Mouse (Mus musculus) heart, adult 11 months (tissue): ENCODE results near the gene Wdr64.
A peak's percentile ranks its signal among the peaks of the same experiment; 100 is the strongest.

ENCODE experiments used
- DNase-seq: peaks from one replicate; pipeline ENCODE4 v3.0.0; 2022

The Wdr64 gene

GRCm38 (mm10) chr1:175698293-175698692, at the start of gene Wdr64:
Gene Wdr64 (plus strand): TSS chr1:175698593.
- no peak for DNase-seq

GRCm38 (mm10) chr1:175648615-175649014, 49.8 kb upstream of the Wdr64 start:
- peak; percentile 14 for DNase-seq

- peak; percentile 59 for DNase-seq
These were observed 38.5 kb upstream of the Wdr64 start for GRCm38 (mm10) chr1:175659900-175660299.

GRCm38 (mm10) chr1:175668666-175669405, 29.6 kb upstream of the Wdr64 start:
- peak; percentile 80 for DNase-seq

GRCm38 (mm10) chr1:175669456-175669855, 28.9 kb upstream of the Wdr64 start:
- peak; percentile 64 for DNase-seq

GRCm38 (mm10) chr1:175670042-175670441, 28.4 kb upstream of the Wdr64 start:
- DNase-seq, result peak; percentile 50

GRCm38 (mm10) chr1:175671626-175672025, 26.8 kb upstream of the Wdr64 start:
- peak; percentile 71 for DNase-seq

GRCm38 (mm10) chr1:175673563-175674325, 24.6 kb upstream of the Wdr64 start:
- peak; percentile 77 for DNase-seq

- DNase-seq, result peak; percentile 94
These were observed 23.3 kb upstream of the Wdr64 start for GRCm38 (mm10) chr1:175675116-175675515.

- DNase-seq, result no peak
These were observed 20.9 kb upstream of the Wdr64 start for GRCm38 (mm10) chr1:175677459-175677858.

GRCm38 (mm10) chr1:175680995-175681394, 17.4 kb upstream of the Wdr64 start:
- DNase-seq, result peak; percentile 18

- no peak for DNase-seq
These were observed 6.6 kb upstream of the Wdr64 start for GRCm38 (mm10) chr1:175691686-175692245.

- DNase-seq, result peak; percentile 100
These were observed 6.0 kb upstream of the Wdr64 start, which contains the start of the genes Opn3 and Chml for GRCm38 (mm10) chr1:175692246-175692996. Gene Opn3 (minus strand): TSS chr1:175692776. Gene Chml (minus strand): TSS chr1:175692901.

GRCm38 (mm10) chr1:175692997-175693361, 5.4 kb upstream of the Wdr64 start:
- no peak for DNase-seq

- peak; percentile 91 for DNase-seq
These were observed 4.9 kb upstream of the Wdr64 start for GRCm38 (mm10) chr1:175693429-175693960.

- no peak for DNase-seq
These were observed 982 bp downstream of the Wdr64 start for GRCm38 (mm10) chr1:175699375-175699774.

GRCm38 (mm10) chr1:175699796-175700195, 1.4 kb downstream of the Wdr64 start:
- DNase-seq, result no peak

- no peak for DNase-seq
These were observed 2.8 kb downstream of the Wdr64 start for GRCm38 (mm10) chr1:175701145-175701544.

- DNase-seq, result no peak
These were observed 9.2 kb downstream of the Wdr64 start for GRCm38 (mm10) chr1:175707599-175707998.

- peak; percentile 85 for DNase-seq
These were observed 9.6 kb downstream of the Wdr64 start for GRCm38 (mm10) chr1:175708013-175708412.

- DNase-seq, result peak; percentile 97
These were observed 14.0 kb downstream of the Wdr64 start for GRCm38 (mm10) chr1:175712338-175712909.

GRCm38 (mm10) chr1:175716832-175717231, 18.4 kb downstream of the Wdr64 start:
- no peak for DNase-seq
